Mouse (Mus musculus): ENCODE measurements around the gene Uap1.

The Uap1 gene

DNA sequence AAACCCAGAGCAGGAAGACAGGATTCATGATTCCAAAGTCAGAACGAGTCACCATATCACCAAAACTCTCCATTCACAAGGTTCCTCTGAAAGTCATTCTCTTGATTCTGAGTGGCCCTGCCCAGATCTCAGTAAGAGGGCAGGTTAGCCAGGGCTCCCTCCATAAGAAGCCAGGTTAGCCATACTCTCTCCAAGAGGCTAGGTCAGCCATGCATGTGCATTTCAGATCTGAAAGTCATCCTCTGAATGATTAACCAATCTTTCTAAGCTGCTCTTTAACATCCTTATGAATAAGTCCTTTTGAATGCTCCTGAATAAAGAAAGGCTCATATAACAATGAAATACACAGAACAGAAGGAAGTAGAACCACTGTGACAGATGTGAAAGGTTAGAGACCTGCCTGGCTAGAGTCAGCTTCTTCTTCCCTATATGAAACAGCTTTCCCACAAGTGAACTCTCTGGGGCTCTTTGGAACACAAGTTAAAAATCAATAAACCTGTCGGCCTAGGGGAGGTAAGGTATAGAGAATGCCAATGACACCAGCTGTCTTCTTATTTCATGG is 10.6 kb downstream of the Uap1 start:
- no peak for DNase-seq

DNA sequence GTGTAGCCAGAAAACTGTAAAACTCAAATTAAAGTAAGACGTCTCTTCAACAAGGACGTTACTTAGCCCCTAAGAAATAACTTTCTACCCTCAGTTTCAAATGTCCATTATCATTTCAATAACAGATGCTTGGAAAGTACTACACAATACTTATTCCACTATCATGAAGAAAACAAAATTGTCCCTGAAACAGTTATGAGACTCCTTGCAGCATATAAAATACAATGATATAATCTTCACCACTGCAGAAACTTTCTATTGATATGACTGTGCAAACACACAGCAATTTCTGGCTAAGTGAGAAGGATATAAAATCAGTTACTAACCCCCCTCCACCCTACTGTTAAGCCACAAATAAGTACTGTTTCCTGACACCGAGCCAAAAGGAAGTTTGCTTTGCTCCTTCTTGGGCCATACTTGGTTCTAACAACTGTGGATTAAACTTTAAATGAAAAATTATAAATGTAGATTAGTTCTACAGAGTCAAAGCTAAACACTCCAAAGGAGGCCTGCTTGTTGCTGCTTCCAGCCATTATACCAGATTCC is 11.3 kb downstream of the Uap1 start:
- peak in 1 of 2 experiments; percentile 56 for DNase-seq

DNA sequence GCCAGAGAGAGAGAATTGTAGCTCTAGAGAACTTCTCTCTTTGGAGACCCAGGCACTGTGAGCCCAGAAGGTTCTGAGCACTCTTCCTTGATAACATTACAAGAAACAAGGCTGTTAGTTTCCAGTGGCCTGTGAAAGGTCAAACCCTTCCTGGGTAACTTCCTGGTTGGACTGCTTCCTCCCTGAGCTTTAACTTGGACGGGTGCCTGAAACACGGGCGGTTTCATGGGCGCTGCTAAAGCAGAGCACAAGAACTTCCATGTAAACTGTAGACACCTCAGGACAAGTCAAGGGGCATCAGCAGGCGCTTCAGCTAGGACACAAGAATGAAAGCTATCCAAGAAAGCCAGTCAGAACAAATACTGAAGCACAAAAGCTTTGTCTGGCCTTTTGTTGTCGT is 12.9 kb downstream of the Uap1 start:
- DNase-seq: peak; percentile 72 to 76

DNA sequence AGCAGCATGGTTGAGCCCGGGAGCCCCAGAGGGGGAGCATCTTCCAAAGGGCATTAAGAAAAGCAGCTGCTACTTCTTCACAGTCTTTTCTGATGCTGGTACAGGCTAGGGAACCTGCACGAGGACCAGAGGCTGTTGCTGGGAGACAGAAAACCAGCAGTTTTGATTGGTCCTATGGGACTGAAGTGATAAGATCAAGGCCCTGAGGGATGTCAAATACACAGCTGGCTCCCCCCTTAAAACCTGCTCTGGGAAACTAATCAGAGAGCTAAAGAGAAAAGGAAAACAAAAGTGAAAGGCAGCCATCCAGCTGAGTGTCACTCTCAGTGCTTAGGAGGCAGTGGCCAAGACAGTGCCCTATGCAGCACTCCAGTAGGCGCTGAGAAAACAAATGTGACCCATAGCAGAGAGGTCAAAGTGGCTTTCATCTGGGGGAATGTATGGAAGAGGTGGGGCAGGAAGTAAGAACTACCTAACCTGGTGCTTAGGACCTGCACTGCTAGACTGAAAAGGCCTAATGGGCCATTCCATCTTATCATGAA is 14.3 kb downstream of the Uap1 start:
- no peak for DNase-seq

DNA sequence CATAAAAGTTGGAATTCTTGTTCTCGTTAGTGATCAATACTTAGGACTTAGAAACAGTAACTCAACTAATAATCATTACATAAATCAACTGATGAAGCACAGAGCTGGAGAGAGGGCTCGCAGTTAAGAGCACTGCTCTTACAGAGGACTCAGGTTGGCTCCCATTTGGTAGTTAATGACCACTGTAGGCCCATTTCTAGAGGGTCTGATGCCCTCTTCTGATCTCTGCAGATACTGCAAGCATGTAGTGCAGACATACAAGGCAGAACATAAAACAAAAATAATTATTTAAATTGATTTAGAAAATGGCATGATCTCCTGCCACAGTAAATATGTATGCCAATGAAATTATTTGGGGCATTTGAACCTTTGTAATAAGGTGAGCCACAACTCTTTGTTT is 15.1 kb downstream of the Uap1 start:
- DNase-seq: no peak

DNA sequence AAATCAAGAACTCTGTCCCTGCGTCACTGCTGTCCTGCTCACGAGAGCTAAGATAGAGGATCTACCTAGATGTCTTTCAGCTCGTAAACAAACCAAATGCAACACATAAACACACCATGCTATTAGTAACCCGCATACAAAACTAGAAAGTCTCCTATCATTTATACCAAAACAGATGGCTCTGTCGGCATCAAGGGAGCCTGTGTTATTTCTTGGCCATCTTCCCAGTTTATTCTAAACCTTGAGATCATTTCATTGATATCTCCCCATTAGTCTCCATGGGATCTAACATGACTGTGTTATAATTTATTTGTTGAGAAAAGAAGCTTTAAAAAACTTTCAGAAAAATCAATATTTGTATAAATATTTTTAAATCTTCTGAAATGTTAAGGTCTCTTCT is 19.0 kb downstream of the Uap1 start:
- no peak for DNase-seq

DNA sequence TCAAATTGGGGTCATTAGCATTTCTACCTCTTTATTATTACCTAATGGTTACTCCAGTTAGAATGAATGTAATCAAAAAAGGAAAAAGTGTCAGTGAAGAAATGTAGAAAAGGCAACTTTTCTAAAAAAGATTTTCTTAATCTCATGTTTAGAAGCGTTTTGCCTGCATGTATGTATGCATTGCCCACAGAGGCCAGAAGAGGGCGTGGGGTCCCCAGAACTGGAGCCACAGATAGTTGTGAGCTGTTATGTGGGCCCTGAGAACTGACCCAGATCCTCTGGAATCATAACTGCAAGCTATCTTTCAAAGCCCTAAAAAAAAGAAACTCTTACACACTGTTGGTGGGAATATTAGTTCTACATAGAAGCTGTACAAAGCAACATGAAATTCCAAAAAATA is 19.5 kb downstream of the Uap1 start:
- no peak for DNase-seq

DNA sequence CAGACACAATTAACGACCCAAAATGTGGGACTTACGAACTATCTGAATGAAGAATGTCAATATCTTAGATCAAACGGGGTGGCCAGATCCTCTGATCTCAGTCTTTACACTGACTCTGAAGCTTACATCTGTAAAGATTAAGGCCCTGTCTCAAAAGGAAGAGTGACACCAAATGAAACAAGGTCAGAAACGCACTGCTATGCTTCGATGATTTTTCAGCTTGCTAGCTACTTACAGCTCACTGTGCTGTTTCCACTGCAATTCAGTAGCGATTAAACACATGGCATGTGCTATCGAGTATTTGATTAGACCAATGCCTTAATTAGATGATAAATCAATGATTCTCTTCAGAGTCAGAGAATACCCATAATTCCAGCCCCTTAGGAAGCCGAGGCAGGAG is 20.8 kb downstream of the Uap1 start:
- DNase-seq: no peak

DNA sequence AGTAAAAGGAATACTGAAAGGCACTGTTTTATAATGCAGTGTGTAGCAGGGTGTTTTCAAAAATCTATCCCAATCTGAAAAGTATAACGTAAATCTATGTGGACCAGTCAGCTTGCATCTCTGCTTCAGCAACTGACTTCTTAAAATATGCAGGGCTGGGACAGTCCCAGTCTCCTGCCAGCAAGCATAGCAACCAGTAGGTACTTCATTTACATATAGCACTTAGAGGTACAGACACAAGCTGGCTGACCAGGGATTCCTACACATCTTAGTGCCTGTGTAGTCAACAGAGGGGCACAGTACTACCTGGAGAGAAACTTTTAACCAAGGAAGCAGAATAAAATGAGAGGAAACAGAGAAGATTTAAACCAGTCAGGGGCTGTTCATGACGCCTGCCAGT is 22.2 kb downstream of the Uap1 start:
- DNase-seq: no peak

DNA sequence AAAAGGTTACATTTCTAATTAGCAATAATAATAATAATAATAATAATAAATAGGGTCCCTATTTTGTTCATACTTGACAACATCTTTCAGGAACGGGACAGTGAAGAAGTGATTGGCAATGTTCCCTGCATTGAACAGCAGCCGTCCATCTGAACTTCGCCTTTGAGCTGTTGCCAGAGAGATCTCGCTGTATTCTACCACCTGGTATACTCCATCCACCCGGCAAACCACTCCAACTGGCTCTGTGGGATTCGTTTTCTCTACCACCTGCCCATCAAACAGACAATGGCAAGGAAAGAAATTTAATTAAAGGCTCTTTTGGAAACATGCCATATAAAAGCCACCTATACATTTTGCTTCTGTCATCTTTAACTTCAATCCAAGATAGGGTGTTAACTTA is 23.9 kb downstream of the Uap1 start:
- DNase-seq: no peak

DNA sequence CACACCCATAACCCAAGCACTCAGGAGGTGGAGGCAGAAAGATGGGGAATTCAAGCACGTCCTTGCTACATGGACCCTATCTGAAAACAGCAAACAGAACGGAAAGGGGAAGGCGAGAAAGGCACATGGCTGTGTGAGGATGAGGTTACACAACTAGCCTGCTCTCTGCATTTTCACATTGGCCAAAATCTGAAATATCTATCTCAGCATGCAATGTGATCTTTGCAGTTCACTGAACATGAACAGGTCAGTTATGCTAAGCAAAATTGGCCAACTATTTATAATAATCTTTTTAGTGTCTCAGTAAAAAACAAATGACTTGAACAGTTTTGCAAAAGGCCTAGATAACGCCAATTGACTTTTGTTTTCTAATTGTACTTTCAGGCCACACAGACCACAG is 25.0 kb downstream of the Uap1 start:
- DNase-seq: peak in 1 of 2 experiments; percentile 29

DNA sequence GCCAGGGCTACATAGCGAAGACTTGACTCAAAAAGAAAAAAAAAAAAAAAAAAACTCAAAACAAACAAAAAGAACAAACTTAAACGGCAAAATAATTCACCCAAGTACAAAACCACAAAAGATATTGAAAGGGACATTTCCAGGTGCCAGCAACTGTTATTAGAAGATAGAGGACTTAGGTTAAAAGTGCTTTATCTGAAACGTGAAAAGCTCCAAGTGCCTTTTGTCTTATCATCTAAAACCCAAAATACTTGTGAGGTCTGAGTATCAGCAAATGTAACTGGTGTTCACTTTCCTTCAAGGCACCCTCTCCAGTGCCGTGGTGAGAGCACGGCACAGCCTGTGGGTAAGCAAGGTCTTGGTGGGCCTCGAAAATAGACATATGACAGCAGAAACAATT is 26.2 kb downstream of the Uap1 start:
- DNase-seq: no peak

DNA sequence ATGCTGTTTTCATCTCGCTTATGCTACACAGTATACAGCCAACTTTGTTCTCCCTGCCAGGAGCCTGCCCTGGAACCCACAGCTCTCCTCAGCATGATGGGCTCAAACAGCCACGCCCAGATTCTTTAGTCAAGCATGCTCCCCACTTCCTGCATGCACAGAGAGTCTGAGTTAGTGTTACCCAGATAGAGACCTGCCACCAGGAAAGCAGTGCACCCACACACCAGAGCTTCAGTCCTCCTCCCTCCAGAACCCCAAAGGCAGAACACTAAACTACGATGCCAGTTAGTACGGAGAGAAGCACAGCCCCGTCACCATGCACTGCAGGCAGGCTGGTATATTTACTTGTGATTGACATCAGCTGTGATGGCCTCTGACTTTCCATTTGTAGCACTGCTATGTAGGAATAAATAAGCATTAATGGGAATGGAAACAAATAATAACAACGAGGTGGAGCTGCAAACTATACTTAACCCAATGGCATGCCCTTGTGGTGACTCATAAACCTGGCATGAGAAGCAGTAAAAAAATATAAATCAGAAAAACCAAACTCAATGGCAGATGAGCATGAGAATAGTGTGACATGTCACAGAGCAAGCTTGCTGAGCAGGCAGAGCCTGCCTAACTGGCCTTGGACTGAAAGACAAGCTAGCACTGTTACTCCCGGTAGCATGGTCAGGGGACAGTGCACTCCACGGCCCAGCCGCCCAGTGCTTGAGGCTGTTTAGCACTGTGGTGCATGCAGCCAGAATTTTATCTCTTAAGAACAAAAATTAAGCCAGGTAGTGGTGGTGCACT is 26.9 kb downstream of the Uap1 start:
- no peak for DNase-seq

DNA sequence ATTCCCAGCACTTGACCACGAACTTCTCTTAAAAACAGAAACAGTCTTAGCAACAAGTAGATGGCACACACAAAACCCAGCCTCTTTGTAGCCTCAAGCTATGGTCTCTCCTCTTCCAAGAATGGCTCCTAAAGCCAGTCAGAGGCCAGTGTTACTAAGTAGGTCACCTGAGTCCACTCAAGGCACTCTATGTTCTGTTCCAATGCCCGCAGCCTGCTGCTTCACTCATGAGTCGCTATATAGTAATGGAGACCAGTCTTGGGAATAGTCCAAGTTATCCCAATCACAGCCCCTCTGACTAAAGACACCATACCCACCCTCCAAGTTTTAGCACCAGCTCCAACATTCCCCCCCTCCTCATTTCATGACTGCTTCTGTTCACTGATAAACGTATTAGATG is 29.2 kb downstream of the Uap1 start:
- DNase-seq: no peak

DNA sequence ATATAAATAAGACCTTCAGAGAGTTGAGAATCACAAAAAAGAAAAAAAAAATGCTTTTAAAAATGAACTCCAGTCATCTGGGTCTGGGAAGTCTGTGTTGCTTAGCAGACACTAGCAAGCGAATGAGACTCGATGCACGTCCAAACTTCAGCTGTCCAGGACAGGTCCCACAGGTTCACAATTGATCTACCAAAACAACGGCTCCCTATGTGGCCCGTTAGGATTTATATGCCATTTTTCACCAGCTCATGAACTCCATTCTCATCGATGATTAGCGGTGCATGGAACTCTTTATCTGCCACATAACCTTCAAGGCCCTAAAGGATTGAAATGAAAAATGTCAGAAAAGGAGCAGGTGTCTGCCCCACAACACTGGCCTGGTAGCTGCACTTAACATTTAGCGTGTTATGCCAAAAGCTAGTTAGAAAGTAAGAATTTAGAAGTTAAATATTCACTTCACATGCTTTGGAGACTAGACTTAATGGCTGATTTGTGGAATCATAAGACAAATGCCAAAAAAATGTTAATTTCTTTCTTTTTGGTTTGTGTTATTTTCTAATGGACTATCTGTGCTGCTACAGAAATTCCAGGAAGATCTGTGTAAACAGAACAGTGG is 32.4 kb downstream of the Uap1 start:
- DNase-seq: peak; percentile 43 to 59

DNA sequence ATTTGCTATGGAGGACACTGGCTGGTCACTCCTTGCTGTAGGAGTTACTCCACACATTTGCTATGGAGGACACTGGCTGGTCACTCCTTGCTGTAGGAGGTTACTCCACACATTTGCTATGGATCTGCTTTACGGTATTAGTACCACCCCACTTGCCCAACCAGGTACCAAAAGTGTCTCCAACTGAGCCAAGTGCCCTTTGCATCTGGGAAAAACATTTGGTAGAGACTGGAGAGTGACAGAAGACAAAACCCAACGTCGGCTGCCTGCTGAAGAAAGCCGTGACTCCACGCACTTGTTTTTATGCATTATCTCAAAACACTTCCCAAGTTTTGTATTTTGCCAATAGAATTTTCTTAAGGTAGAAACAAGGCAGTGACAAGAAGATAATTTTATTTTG is 33.1 kb downstream of the Uap1 start:
- DNase-seq: peak in 1 of 2 experiments; percentile 34

DNA sequence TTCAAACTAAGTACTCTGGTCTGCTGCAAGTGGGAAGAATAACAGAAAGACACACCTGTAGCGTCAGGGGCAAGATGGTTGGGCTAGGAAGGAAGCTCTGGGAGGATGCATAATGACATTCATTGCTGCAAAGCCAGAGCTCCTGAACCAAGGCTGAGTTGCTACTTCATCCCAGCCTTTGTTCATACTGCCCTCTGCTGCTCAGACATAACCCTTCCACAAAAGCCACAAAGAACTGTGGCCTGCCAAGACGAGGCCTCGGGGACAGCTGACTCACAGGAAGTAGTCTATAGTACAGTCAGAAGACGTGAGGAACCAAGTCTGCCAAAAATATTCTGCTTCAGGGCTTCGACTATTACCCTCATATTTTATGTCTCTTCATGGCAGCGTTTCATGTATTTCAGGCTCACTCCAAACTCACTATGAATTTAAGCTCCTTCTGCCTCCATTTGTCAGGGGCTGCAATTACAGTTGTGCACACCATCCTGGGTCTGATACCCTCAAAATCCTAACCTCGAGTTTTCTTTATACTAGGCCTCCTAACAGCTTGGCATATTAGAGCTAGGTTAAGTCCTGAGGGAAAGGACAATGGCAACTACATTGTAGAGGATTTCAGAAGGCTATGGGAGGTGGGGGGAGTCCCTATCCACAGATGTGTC is 38.3 kb downstream of the Uap1 start:
- peak; percentile 79 to 81 for DNase-seq

DNA sequence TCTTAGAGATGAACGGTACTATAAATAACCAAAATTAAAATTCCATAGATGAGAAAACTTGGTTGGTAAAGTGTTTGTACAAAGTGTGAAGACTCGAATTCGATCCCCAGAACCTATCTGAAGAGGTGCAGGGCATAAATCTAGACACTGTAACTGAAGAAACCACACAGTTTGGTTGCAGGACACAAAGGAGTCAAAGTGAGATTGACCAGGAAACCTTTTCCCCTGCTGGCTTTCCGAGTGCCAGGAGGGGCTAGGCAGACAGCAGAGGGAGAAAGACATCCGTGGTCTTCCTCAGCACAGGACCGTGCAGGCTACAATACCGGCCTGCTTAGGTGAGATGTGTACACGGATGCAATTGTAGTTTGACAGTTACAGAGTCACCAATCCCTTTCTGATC is 40.5 kb downstream of the Uap1 start:
- DNase-seq: no peak

DNA sequence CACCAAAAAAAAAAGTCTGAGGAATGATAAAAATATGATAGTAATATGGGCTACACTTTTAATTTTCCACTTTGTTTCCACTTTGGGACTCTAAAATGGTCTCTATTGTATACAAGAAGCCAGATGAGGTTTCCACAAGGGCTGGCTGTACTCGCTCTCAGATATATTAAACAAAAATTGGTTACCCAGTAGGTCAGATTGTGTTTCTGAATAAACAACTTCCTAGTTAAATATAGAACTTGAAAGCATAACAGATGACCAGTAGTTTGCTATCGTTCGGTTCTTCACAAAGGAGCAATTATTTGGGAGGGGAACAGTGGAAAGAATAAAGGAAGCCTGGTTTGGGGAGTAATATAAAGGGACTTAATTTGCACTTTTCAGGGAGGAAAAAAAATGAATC is 43.8 kb downstream of the Uap1 start:
- DNase-seq: no peak

DNA sequence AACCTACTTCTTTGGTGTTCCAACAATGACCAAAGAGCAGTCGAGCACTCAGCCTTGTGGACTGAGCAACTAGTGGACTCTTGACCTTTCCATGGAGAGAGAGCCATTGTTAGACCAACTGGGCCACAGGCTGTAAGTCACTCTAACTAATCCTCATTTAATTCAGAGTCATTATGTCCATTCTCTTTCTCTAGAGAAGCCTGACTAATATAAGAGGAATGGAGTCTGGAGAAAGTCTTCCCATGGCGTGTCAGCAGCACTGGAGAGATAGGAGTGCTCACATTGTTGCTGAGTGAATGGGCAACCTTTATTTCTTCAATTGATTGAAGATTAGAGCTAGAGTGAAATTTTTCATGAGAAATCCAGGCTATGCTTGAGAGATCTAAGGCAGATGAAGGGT is 50.1 kb downstream of the Uap1 start:
- no peak for DNase-seq

DNA sequence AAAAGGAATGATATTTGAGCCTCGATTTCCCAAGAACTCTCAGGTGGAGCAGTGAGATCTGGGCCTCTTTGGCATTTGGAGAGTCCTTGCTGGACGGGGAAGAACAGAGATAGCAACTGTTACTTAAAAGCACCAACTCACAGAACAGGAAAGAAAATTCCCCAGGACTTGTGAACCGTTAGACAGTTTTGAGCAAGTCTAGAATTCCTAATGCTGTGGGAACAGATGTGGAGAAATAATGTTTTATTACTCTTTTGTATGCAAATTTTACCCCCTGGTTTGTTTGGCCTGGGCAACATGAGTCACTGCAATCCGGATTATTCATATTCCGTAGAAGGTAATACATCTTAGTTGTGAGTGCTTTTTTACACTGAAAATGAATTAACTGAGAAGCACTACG is 61.1 kb downstream of the Uap1 start:
- no peak for DNase-seq

DNA sequence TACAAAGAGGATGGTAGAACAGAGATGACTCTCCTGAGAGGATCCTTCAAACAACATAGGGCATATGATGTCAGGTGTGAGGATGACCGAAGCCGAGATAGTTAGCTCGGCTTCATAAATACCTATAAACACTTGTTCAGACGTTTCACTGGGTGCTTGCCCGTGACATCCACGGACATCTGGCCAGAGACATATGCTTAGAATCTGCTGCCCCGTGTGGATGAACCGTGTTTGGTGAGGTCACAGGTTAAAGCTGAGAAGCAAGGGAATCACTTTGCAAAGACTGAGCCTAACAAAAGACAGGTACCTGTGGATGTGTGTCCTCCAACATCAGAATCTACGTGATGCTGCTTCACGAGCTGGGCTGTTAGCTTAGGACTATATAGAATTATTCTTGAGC is 62.5 kb downstream of the Uap1 start:
- DNase-seq: no peak

DNA sequence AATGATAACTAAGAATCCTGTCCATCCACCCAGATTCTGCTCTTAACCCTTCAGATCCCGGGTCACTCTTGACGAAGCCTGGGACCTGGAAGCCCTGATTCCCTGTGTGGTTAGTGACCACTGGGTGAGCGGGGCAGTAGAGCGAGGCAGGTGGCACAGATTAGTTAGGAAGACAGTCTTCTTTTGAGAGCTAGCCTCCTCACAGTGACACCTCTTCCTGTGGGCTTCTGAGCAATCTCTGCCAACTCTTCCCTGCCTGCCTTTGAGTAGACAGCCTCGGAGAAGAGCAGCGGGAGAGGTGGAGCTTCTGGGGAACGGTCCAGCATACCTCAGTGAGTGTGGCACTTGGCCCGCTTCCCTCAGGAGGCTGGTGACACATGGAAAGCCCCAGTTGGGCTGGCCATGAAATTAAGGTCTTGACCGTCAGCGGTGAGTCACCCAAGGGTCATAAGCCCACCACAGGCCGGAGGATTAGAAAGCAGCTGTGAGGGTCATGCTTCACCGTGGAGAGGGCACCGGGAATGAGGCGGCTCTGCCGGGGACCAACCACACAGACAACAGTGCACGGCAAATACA is 63.0 kb downstream of the Uap1 start:
- no peak for DNase-seq

Measured in kidney, postnatal 36 days (tissue).